Mouse (Mus musculus) mature B cell (primary cell): ENCODE data around the gene Hs6st2.

Source experiments
- in situ Hi-C: fragments of 300-500 bp; cut with MboI; formaldehyde crosslinking; loops from 2 replicates; pipeline ENCODE4 v1.14.3; 2019

Hs6st2 gene

GRCm38 (mm10) chrX:51349682-51350081 is 332.0 kb downstream of the Hs6st2 start:
- in situ Hi-C loops = no loop called here

GRCm38 (mm10) chrX:51343595-51343994 is 338.1 kb downstream of the Hs6st2 start:
- in situ Hi-C loops = no loop called here
